Mouse (Mus musculus) kidney, adult 9 months (tissue): ENCODE data around the gene Olfr293.

Experiments used
- DNase-seq: peaks from one replicate; pipeline ENCODE4 v3.0.0; 2022

Gene Olfr293

DNA sequence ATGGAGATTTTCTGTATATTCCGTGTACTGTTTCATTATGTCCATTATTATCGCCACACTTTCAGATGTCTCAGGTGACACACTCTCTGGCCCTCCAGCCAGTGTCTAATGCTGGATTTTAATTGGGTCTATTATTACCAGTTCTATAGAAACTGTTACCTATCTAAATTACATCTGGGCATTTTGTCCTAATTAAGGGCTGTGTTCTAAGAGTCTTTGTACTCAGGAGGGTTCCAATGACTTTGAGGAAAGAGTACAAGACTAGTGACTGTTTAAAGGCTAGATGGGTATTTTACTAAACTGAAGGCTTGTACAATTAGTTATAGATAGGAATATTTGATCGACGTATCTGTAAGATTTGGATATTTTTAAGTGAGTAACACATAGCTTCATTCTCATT is at the start of gene Olfr293:
Gene Olfr293 (plus strand): TSS at position 301 of the 400 bp plus-strand sequence.
- DNase-seq = no peak

DNA sequence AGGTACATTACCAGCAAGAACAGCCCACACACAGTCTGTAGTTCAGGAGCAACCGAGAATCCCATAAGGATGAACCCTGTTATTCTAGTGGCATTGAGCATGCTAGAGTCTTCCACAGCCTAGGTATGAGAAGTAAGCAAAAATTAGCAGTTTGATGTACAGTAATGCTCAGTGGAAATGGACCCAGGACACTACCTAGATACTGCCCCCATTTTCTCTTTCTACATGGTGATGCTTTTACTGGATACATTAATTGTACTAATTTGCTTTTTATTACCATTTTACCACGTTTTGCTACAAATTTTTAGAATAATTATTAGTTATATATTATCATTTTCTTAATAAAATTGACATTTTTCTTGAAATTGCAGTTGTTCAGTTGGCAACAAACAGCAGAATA is 32.3 kb upstream of the Olfr293 start, which contains the start of gene Olfr294:
Gene Olfr294 (minus strand): TSS at position 101 of the 400 bp plus-strand sequence.
- DNase-seq = no peak

DNA sequence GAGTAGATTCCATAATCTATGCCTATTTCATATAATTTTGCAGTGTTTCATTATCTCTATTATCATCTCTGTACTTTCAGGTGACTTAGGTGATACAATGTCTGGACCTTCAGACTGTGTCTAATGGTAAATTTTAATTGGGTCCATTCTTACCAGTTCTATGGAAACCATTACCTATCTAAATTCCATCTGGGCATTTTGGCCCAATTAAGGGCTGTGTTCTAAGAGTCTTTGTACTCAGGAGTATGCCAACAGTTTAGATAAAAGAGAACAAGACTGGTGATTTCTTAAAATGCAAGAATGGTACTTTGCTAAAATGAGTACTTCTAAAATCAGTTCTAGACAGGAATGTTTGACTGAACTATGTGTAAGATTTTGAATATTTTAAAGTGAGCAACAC is 39.2 kb downstream of the Olfr293 start, which contains the start of gene Olfr292:
Gene Olfr292 (plus strand): TSS at position 301 of the 400 bp plus-strand sequence.
- DNase-seq = no peak
